Mouse (Mus musculus) layer of hippocampus, postnatal 10 days (tissue): Measurements from ENCODE around the gene Cenpn. TPM values are rescaled to one million over a fixed set of nuclear protein-coding genes. Genes with fewer than 3 reads are reported as not detected.

ENCODE experiments used
- DNase-seq, 2 experiments: peaks; one replicate each; pipeline ENCODE4 v3.0.0; 2021; ENCODE audit warnings: low spot score in 2 of 2
- long read RNA-seq: library from polyadenylated mRNA; stranded (forward); transcript quantifications from one replicate; pipeline ENCODE4 v2.0.0, GENCODE M21; 2023
- total RNA-seq, 2 experiments: library from RNA; stranded (reverse); gene quantifications; 2 replicates each; pipeline ENCODE4 v1.2.3; 2021

Gene Cenpn
- 1 to 10 TPM; 2.3 to 2.6 TPM for total RNA-seq
- long read RNA-seq, partial matches to known transcripts = 0 of 1 reads
- long read RNA-seq, other reads (novel, unspliced or antisense) = 0 of 1 reads

- peak; percentile 92 to 95 for DNase-seq
Observed at GRCm38 (mm10) chr8:116921337-116922059, at the start of gene Cenpn, which contains the start of gene Cmc2. Gene Cenpn, plus strand, starts transcription at chr8:116921730. Gene Cmc2, minus strand, starts transcription at chr8:116921455.

- peak; percentile 17 to 36 for DNase-seq
Observed at GRCm38 (mm10) chr8:116872761-116873342, 48.7 kb upstream of the Cenpn start.

GRCm38 (mm10) chr8:116873586-116873985 is 47.9 kb upstream of the Cenpn start:
- no peak for DNase-seq

GRCm38 (mm10) chr8:116873986-116874385 is 47.5 kb upstream of the Cenpn start:
- no peak for DNase-seq

GRCm38 (mm10) chr8:116875798-116876450 is 45.6 kb upstream of the Cenpn start:
- DNase-seq = no peak

GRCm38 (mm10) chr8:116881396-116881795 is 40.1 kb upstream of the Cenpn start:
- no peak for DNase-seq

GRCm38 (mm10) chr8:116887813-116888212 is 33.7 kb upstream of the Cenpn start:
- DNase-seq = no peak

- no peak for DNase-seq
Observed at GRCm38 (mm10) chr8:116891446-116891845, 30.1 kb upstream of the Cenpn start.

- DNase-seq = no peak
Observed at GRCm38 (mm10) chr8:116892130-116892529, 29.4 kb upstream of the Cenpn start.

GRCm38 (mm10) chr8:116892636-116893035 is 28.9 kb upstream of the Cenpn start:
- DNase-seq = no peak

GRCm38 (mm10) chr8:116893938-116894337 is 27.6 kb upstream of the Cenpn start:
- DNase-seq = no peak

- DNase-seq = no peak
Observed at GRCm38 (mm10) chr8:116895521-116895920, 26.0 kb upstream of the Cenpn start.

GRCm38 (mm10) chr8:116904736-116905135 is 16.8 kb upstream of the Cenpn start:
- no peak for DNase-seq

GRCm38 (mm10) chr8:116905252-116905651 is 16.3 kb upstream of the Cenpn start:
- DNase-seq = no peak

- no peak for DNase-seq
Observed at GRCm38 (mm10) chr8:116905836-116906235, 15.7 kb upstream of the Cenpn start.

- no peak for DNase-seq
Observed at GRCm38 (mm10) chr8:116921005-116921336, 559 bp upstream of the Cenpn start.

GRCm38 (mm10) chr8:116922060-116922757 is 679 bp downstream of the Cenpn start:
- DNase-seq = no peak

GRCm38 (mm10) chr8:116923526-116923925 is 2.0 kb downstream of the Cenpn start:
- no peak for DNase-seq

- no peak for DNase-seq
Observed at GRCm38 (mm10) chr8:116927880-116928279, 6.3 kb downstream of the Cenpn start.

GRCm38 (mm10) chr8:116928588-116928987 is 7.1 kb downstream of the Cenpn start:
- DNase-seq = no peak

GRCm38 (mm10) chr8:116934976-116935375 is 13.4 kb downstream of the Cenpn start:
- DNase-seq = no peak

- no peak for DNase-seq
Observed at GRCm38 (mm10) chr8:116935506-116935905, 14.0 kb downstream of the Cenpn start.
